Mouse (Mus musculus) thymus, postnatal 25 days (tissue): ENCODE data around the gene Cox8a.

ENCODE experiments used
- DNase-seq: peaks from one replicate; pipeline ENCODE4 v3.0.0; 2022

Cox8a gene

GRCm38 (mm10) chr19:7182273-7182949 lies 35.0 kb downstream of the Cox8a start:
- peak; percentile 53 for DNase-seq

GRCm38 (mm10) chr19:7181496-7181895 lies 35.9 kb downstream of the Cox8a start:
- DNase-seq = no peak

GRCm38 (mm10) chr19:7180756-7181405 lies 36.5 kb downstream of the Cox8a start:
- DNase-seq = no peak

GRCm38 (mm10) chr19:7178841-7179452 lies 38.5 kb downstream of the Cox8a start:
- no peak for DNase-seq

GRCm38 (mm10) chr19:7177804-7178511 lies 39.5 kb downstream of the Cox8a start:
- DNase-seq = no peak

- DNase-seq = no peak
These were observed 41.2 kb downstream of the Cox8a start for GRCm38 (mm10) chr19:7176041-7176696.

GRCm38 (mm10) chr19:7172051-7172866 lies 45.2 kb downstream of the Cox8a start:
- no peak for DNase-seq

- DNase-seq = no peak
These were observed 46.0 kb downstream of the Cox8a start for GRCm38 (mm10) chr19:7171447-7171846.

- no peak for DNase-seq
These were observed 46.5 kb downstream of the Cox8a start for GRCm38 (mm10) chr19:7170916-7171315.

GRCm38 (mm10) chr19:7168423-7168822 lies 49.0 kb downstream of the Cox8a start:
- DNase-seq = no peak

GRCm38 (mm10) chr19:7166767-7167166 lies 50.6 kb downstream of the Cox8a start:
- DNase-seq = no peak

GRCm38 (mm10) chr19:7166200-7166711 lies 51.2 kb downstream of the Cox8a start:
- DNase-seq = no peak

GRCm38 (mm10) chr19:7165509-7166199 lies 51.8 kb downstream of the Cox8a start:
- DNase-seq = peak; percentile 21
